Mouse (Mus musculus) 3T3-L1 (cell line): ENCODE data around the gene Catip.
"Not testable (repeated sequence)": the region's sequence is repeated elsewhere in the genome, so short reads cannot be mapped to it uniquely, and the experiment has no call there.

Source experiments
- DNase-seq: peaks from one replicate; pipeline ENCODE4 v3.0.0-alpha.2; 2015; ENCODE audit warnings: low read depth, low spot score

The Catip gene

DNA sequence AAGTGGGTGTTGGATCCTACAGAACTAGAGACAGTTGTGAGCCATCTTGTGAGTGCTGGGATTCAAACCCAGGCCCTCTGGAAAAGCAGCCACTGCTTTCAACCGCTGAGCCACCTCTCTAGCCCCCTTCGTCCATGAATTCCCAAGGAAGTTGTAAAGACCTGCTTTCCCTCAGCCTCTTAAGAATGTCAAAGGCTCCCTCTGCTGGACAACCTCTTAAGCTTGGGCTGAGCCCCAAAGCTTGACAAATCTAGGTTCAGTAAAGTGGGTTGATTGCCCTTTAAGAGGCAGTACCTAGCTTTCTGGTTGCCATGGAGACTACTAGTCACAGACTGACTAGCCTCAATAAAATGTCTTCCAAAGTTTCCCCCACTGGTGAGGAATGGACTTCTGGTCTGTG lies at the start of gene Catip:
Gene Catip, plus strand, starts transcription at position 297 of the 400 bp plus-strand sequence.
- DNase-seq, result peak; percentile 96

DNA sequence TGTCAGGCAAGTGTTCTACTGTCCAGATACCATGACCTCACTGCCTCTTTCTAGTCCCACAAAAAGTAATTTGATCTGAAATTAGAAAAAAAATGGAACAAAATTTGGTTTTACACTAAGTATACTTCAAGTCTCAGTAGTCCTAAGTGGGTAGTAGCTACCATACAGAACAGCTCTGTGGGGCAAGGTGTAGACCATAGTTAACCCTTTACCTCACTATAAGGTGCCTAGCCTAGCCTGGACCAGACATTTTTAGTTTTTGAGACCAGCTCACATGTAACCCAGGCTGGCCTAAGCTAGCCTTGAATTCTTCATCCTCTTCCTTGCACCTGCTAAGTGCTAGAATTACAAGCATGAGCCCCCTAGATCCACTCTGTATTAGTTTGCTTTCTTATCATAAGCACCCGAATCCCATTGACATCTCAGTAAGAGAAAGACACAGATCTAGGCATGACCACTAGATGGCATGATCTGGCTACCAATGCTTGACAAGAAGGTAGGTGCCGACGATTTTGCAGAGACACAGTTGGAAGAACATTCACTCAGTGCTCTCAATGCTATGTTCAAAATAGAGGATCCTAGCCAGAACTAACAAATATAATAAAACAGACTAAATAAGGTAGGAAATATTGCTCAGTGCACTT lies 48.7 kb upstream of the Catip start:
- DNase-seq, result peak; percentile 92

DNA sequence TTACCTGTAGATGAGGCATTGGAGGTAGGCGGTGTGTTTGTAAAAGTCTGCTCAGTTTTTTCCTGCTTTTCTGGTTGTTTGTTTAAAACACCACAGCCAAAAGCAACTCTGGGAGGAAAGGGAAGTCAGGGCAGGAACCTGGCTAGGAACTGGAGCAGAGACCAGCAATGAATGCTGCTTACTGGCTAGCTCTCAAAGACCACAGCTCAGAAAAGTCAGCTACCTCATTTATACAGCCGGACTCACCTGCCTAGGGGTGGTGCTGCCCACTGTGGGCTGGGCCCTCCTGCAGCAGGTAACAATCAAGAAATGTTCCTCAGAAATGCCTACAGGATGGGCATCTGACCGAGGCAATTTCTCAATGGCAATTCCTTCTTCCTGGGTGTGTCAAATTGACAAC lies 47.1 kb upstream of the Catip start:
- no peak for DNase-seq

DNA sequence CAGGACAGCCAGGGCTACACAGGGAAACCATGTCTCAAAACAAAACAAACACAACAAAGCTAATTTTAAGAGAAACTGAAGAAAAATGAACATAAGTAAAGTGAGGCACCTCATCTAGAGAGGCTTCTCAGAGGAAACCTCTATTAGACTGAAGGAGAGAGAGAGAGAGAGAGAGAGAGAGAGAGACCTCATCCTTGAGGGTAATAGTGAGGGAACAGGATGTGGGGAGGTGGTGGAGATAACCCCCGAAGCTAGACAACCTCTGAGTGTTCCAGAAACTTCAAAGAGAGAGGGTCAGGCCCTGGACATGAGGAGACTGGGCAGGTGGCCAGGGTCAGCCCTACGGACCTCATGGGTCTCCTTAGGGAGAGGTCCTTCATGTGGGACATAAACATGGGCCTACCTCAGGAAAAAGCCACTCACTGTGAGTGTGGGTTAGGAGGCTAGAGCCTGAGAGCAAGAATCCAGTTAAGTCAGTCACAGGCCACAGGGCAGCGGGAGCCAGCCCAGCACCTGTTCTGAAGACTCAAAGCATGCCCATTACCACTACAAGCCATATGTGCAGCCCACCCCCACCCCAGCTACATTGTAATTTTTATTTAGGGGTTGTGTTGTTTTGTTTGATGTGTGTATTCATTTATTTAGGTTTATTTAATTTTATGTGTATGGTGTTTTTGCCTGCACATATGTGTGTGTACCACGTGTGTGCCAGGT lies 45.6 kb upstream of the Catip start:
- DNase-seq, result no peak

DNA sequence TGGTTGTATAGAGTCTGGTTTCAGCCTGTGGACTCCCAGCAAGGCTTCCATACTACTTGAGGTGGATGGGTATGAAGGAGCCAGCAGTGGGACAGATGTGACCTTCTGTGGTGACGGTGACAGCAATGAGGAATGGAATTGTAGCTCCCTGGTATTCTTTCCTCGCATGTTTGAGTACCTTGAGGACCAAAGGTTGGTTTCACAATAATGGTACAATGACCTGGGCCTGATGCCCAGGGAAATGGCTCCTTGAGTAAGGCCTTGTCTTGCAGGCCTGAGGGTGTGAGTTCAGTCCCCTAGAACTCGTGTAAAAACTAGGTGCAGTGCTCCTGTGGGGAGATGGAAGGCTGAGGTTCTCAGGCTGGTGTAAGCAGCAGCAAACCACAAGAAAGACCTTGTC lies 43.2 kb upstream of the Catip start:
- DNase-seq, result no peak

DNA sequence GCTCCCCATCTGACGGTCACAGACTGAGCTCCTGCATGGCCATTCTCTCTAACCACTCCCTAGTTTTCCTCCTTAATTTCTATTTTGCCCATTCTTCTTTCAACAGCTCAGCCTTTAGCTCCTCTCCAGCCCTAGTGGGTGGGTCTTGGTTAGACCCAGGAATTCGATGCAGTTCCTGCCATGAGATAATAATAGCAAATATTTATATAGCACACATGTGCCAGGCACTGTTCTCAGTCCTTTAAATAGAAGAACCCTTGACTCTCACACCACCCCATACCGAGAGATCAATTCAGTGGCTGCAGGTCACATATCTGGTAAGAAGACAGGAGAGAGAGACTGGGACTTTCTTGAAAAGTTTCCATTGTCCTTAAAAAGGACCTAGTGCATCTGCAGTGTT lies 40.5 kb upstream of the Catip start:
- no peak for DNase-seq

DNA sequence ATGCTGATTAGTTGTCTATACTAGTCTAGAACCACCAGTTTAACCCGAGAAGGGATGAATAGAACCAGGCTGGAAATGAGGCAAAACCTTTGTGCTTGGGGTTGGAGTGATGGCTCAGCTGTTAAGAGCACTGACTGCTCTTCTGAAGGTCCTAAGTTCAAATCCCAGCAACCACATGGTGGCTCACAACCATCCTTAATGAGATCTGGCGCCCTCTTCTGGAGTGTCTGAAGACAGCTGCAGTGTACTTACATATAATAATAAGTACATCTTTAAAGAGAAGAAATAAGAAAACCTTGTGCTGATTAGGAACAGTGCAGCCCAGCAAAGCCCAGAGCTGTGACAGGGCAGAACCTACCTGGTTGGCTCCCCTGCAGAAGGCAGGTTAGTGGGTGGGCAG lies 35.0 kb upstream of the Catip start:
- not testable (repeated sequence) for DNase-seq

DNA sequence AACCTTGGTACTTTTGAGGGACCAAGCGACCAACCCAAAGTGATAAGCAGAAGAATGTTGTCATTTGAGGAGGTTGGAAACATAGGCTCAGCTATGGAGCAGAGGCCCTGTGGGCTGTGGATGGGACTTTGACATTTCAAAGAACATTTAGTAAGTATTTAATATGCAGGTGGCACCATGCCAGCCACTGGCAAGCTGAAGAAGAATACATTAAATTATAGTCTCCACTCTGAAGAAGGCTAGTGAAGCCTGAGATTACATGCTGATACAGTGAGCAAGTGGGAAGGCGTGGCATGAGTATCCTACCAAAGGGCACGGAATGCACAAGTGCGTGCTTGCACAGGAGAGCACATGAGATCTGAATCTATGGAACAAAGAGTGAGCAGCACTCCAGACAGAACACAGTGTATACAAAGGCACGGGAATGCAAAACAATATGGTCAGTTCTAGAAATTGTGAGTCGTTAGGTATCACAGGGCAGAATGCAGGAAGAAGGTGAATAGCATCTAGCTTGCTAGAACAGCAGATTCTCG lies 31.9 kb upstream of the Catip start:
- DNase-seq, result no peak

DNA sequence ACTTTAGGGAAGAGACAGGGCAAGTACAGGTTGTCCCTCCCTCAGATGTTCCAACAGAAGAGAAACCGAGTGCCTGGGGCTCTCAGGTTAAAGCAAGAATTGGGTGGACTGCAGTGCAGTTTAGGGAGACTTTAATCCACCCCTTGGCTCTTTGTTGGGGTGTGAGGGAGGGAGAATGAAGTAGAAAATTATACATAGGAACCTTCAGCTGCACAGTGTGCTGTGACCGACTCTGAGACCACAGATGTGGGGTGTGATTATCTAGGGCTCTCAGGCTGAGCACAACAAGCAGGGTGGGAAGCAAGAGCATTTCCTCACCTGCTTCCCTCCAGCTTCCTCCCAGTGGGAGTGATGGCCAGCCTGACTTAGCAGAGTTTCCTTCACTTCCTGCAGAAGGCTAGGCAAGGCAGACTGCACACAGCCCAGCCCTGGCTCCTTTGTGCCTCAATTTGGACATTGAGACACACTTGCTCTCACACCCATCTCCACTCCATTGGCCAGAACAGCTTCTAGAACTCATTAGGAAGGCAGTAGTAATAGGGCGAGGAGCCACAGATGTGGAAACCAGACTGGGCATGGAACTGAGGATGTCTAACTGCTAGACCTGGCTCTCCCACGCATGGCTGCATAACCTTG lies 30.7 kb upstream of the Catip start:
- no peak for DNase-seq

DNA sequence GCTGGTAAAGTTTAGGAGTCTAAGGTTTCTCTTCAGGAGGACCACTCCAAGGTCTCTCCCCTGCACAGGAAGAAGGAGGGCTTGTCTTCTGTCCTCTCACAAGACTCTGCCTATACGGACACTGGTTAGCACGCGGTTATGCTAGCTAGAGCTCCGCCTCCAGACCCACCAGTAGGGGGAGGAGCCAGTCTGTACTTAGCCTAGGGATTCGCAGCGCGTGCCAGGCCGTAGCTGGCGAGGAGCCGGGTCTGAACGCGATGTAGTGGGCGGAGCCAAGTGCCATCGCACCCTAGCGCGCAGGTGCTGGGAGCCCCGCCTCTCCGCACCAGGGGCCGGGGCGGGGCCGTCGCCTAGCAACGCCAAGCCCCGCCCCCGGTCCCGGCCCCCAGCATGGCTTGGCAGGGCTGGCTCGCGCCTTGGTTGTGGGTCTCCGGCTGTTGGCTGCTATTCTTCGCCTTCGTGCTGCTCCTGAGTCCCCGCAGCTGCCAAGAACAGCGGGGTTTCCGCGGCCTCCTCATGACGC lies 29.6 kb upstream of the Catip start:
- DNase-seq, result peak; percentile 49

DNA sequence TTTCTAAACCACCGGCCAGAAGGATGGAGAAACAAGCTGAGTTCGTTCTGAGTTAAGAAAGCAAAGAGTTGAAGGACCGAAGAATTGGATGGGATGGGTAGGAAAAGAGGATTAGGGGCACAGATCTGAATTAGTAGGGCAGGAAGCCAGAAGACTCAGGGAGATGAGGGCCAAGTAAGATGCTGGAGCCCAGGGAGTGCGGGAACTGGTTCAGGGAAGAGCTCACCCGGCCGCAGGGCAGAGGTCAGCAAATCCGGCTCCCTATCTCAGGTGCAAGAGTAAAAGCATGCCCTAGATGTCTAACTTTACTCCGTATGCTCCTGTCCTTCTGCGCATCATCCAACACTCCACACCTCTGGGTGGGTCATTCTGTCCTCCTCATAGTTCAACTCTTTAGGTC lies 29.0 kb upstream of the Catip start:
- no peak for DNase-seq

DNA sequence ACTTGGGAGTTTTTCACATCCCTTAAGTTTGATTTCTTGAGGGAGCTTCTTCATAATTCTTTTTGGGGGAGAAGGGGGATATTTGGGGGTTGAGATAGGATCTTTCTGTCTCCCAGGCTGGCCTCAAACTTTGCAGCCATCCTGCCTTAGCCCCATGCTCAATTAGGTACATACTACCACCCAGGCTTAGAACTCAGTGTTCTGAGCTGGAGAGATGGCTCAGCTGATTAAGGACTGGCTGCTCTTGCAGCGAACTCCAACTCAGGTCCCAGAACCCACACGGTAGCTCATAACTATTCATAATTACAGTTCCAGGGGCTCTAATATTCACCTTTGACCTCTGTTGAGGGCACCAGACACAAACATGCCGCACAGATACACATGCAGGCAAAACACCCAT lies 27.3 kb upstream of the Catip start:
- DNase-seq, result no peak

DNA sequence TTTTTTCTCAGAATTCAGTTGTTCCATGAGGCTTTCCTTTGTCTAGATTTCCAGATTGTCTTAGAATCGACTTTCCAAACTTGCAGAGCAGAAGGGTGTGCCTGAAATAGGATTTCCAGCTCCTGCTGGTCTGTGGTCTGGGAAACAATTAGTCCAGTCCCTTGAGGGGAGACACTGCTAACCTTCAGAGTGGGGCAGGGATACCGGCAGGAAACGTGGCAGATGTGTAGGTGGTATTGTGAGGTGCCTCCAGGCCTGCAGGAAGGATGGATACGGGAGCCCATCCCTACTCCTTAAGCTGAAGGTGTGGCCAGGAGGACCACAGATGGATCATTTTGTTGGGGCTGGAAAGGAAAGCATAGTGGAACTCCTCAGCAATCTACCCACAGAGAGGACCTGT lies 26.9 kb upstream of the Catip start:
- DNase-seq, result peak; percentile 31

DNA sequence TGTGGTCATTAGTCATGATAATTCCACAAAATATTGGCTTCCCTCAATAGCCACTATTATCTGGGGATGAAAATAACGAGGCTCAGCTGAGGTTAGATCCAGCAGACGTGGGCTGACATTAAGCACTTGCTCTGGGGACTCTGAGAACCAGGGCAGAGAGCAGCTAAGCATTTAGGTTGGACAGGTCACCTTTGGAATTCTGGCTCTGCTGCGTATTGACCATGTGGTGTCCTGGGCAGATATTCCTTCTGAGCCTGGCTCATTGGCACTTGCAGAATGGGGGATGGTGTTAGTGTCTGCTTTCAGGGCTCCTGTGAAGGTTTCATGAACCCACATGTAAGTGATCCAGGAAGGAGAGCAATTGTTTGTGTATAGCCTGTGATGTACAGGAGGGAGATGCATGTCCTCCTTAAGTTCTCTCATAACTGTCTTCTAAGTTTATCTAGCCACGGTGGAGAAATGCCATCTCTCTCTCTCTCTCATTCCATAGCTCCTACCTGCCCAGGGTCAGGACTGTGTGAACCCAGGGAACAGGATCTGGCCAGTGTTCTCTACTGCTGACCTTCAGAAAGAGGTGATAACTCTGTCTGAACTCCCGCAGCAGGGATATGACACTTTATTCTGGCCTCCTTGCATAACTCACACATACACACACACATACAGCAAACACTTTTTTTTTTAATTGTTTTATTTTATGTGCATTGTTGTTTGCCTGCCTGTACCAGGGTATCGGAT lies 26.3 kb upstream of the Catip start:
- DNase-seq, result no peak

DNA sequence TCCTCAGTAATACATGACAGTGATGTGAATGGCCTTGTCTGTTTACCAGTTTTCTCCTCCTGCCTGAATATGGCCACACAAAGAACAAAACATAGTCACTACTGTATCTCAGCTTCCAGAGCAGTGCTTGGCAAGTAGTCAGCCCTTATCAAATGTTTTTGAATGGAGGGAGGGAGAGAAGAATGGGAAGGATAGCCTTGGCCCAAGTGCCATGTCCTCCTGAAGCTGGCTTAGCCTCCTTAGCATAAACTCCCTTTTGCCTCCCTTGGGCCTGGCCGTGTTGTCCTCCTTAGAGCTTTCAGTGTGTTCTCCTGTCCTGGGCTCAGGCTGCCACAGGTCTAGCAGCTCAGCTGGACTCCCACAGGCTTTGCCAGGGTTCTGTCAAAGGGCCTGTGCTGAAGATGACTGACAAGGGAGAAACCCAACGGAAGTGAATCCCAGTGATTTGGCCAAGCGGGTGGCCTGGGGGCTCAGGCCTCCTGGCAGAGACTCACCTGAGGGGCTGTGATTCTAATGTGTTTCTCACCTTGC lies 24.6 kb upstream of the Catip start:
- no peak for DNase-seq

DNA sequence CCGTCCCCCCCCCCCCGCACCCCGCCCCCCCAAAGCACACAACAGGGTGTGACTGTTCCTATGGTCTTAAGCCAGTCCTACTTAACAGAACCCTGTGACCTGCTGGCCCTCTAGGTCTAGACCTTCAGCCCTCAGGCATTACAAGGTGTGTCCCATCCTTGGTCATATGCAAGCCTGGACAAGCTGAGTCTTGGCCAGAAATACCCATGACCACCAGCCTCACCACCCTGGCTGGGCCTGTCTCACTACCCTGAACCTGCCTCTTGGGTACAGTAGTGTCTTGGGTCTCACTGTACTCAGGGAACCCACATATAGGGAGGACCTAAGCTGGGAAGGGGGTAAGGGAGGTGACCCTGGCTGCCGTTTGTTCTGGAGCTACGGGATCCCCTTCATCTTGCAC lies 23.9 kb upstream of the Catip start:
- DNase-seq, result no peak

DNA sequence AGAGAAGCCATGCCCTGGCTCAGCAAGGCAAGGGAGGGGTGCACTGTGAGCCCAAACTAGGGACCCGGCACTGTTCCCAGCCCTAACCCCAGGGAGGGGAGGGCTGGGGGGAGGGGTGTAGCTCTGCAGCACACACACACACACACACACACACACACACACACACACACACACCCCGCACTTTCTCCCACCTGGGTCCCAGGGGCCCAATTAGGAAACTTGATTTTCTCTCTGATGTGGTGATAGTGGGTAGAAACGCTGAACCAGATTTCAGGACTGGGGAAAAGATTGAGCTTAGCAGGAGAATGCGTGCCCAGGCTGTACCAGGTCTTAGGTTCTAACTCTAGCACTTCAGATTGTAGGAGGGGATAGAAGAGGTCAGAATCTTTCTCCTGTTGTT lies 23.3 kb upstream of the Catip start:
- no peak for DNase-seq

DNA sequence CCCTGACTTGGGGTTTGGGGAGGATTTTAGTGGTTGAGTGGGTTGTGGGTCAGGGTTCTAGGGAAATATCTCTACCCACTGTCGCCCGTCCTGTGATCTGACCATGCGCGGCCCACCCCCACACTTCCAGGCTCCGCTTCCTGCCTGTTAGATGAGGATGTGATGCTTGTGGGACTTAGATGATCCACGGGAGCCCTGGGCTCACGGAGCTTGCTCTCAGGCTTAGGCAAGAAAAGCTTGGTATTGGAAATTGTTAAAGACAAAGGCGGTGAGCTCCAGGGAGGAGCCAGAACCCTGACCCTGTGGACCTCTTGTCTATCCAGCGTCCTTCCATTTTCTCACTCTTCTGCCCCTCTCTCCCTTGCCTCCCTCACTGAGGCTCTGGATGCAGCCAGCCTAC lies 22.0 kb upstream of the Catip start:
- DNase-seq, result no peak

DNA sequence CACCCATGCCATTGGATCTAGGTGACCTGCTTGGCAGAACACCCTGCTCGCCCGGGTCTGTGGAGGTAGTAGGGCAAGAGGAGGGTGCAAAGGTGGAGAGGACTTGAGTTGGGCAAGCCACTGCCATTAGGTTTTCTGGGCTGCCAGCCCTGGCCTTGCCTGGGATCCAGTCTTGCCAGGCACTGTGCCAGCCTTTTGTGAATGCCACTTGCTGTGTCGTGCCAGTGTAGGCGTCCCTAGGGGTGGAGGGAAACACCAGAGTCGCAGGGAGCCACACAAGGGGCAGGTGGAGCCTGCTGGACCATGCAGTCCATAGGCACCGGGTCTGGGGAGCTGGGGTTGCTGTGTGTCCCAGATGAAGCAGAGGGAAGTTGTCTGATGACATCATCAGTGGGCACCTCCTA lies 21.5 kb upstream of the Catip start:
- no peak for DNase-seq

DNA sequence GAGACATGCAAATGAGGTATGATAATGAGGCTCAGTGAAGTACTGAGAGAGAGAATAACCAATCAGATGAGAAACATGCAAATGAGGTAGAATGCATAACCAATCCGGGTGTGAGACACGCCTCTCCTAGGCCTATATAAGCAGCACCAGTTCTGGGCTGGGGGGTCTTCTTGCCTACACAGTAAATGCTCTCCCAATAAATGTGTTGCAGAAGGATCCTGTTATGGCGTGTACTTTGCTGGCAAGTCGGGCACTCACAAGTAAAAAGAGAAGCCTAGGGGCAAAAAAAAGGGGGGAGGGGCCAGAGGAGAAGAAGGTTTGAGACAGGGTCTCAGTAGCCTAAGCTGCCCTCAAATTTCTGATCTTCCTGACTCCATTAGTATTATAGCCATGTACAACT lies 20.9 kb upstream of the Catip start:
- not testable (repeated sequence) for DNase-seq

DNA sequence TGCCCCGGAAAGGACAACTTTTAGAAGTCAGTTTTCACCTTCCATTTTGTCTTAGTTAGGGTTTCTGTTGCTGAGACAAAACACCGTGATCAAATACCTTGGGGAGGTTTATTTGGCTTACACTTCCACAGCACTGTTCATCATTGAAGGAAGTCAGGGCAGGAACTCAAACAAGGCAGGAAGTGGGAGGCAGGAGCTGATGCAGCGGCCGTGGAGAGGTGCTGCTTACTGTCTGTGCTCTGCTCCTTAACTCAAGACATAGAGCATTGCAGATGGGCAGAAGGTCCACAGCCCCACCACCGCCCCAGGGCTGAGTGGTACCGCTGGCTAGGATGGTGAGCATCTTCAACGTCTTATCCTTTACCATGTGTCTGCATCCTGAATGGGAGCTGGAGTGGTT lies 20.0 kb upstream of the Catip start:
- DNase-seq, result no peak

DNA sequence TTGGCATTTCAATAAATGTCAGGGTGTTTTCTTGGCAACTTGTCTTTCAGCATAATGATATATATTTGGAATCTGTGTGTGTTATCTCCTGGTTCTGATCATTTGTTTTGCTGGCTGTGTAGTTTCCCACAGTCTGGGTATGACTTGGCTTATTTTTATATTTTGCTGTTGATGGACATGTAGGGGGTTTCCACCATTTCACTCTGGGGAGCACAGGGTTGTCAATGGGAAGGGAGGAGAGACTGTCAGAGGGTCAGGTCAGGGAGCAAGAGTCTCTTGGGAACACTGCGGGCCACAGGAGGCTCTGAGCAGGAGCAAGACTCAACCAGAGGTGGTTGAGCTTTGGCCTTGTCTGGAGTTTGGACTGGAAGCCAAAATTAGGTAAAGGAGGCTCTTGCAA lies 19.6 kb upstream of the Catip start:
- DNase-seq, result no peak
